Mouse (Mus musculus) hindbrain, embryonic 16.5 days (tissue): ENCODE data around the gene As3mt. TPM values are rescaled to one million over a fixed set of nuclear protein-coding genes. Genes with fewer than 3 reads are reported as not detected.
"Not testable (repeated sequence)": the region's sequence is repeated elsewhere in the genome, so short reads cannot be mapped to it uniquely, and the experiment has no call there.

Experiments
- ATAC-seq: fragments of 200-750 bp; cut with Nextera tagmentation; 2 replicates; pipeline ENCODE4 v1.8.0; 2017; ENCODE audit warnings: moderate TSS enrichment, moderate library complexity
- H3K27ac ChIP-seq: fragments of 300-500 bp; sonication (generic); 2 replicates; pipeline ENCODE4 v1.5.1; 2014; ENCODE audit warnings: low read depth, mild to moderate bottlenecking, control low read depth, low read length, moderate library complexity
- H3K27me3 ChIP-seq: fragments of 300-500 bp; sonication (generic); replicated peaks from 2 replicates; pipeline ENCODE4 v1.6.1; 2014; ENCODE audit warnings: low read length; ENCODE audit not compliant: control insufficient read depth, insufficient read depth
- H3K36me3 ChIP-seq: fragments of 300-500 bp; sonication (generic); 2 replicates; pipeline ENCODE4 v1.6.1; 2014; ENCODE audit warnings: mild to moderate bottlenecking, low read length, moderate library complexity, mixed read lengths; ENCODE audit not compliant: control insufficient read depth, insufficient read depth
- H3K4me1 ChIP-seq: fragments of 300-500 bp; sonication (generic); 2 replicates; pipeline ENCODE4 v1.6.1; 2014; ENCODE audit warnings: low read depth, low read length; ENCODE audit not compliant: control insufficient read depth, insufficient read depth
- H3K4me2 ChIP-seq: fragments of 300-500 bp; sonication (generic); 2 replicates; pipeline ENCODE4 v1.6.1; 2014; ENCODE audit warnings: mild to moderate bottlenecking, low read length, control low read depth, moderate library complexity
- H3K4me3 ChIP-seq: fragments of 300-500 bp; sonication (generic); 2 replicates; pipeline ENCODE4 v1.5.1; 2014; ENCODE audit warnings: mild to moderate bottlenecking, low read length, control low read depth, moderate library complexity
- H3K9ac ChIP-seq: fragments of 300-500 bp; sonication (generic); 2 replicates; pipeline ENCODE4 v1.6.1; 2014; ENCODE audit warnings: low read depth, mild to moderate bottlenecking, control low read depth, low read length, moderate library complexity
- H3K9me3 ChIP-seq: fragments of 300-500 bp; sonication (generic); 2 replicates; pipeline ENCODE4 v1.6.1; 2014; ENCODE audit warnings: mild to moderate bottlenecking, low read length, moderate library complexity; ENCODE audit not compliant: control insufficient read depth
- WGBS: fragments of 180-500 bp; shearing (Covaris S2); extraction: QIAGEN DNeasy Blood & Tissue Kit; methylation state at CpG from one replicate; pipeline ENCODE4 v1.1.7; 2014; 5-methylcytosine and 5-hydroxymethylcytosine counted together
- polyA plus RNA-seq: library from polyadenylated mRNA; unstranded; fragments of >200 nt; fragmentation: Nextera tagmentation; extraction: Ambion mirVana; gene quantifications from 2 replicates; pipeline ENCODE4 v1.2.1, GENCODE M21; 2015

The As3mt gene
- polyA plus RNA-seq, 1 experiment from 2014 or later: 38.0 TPM

GRCm38 (mm10) chr19:46732673-46733072, 25.4 kb downstream of the As3mt start:
- H3K4me3 ChIP-seq, H3K27ac ChIP-seq, ATAC-seq, H3K4me1 ChIP-seq, H3K9me3 ChIP-seq, H3K27me3 ChIP-seq, H3K36me3 ChIP-seq, H3K4me2 ChIP-seq, H3K9ac ChIP-seq: not testable (repeated sequence)
- 91% methylated on average over 5 of the region's 5 CpGs for WGBS

- Histone ChIP-seq H3K27ac (no peak overlapping the region), H3K9me3 (no peaks in the 10 kb centered on the region), H3K4me1 (no peaks in the 10 kb centered on the region), H3K4me3 (no peak overlapping the region), H3K9ac (no peak overlapping the region), H3K4me2 (no peak overlapping the region), H3K36me3 (no peaks in the 10 kb centered on the region), H3K27me3 (no peaks in the 10 kb centered on the region)
- no peak for ATAC-seq
- WGBS: 97% methylated on average over 7 of the region's 7 CpGs
These were observed 26.4 kb downstream of the As3mt start for GRCm38 (mm10) chr19:46733626-46734025.

GRCm38 (mm10) chr19:46735241-46735640, 28.0 kb downstream of the As3mt start:
- Histone ChIP-seq H3K4me1 (no peaks in the 10 kb centered on the region), H3K27me3 (no peaks in the 10 kb centered on the region), H3K36me3 (no peaks in the 10 kb centered on the region), H3K9ac (no peak overlapping the region), H3K9me3 (no peaks in the 10 kb centered on the region), H3K27ac (no peak overlapping the region), H3K4me3 (no peak overlapping the region), H3K4me2 (no peak overlapping the region)
- 66% methylated on average over 5 of the region's 5 CpGs for WGBS
- no peak for ATAC-seq

- Histone ChIP-seq H3K36me3 (no peaks in the 10 kb centered on the region), H3K27ac (no peak overlapping the region), H3K9ac (no peak overlapping the region), H3K4me3 (no peak overlapping the region), H3K27me3 (no peaks in the 10 kb centered on the region), H3K9me3 (no peaks in the 10 kb centered on the region), H3K4me2 (no peak overlapping the region), H3K4me1 (no peaks in the 10 kb centered on the region)
- WGBS: 82% methylated on average over 7 of the region's 7 CpGs
- no peak for ATAC-seq
These were observed 29.8 kb downstream of the As3mt start for GRCm38 (mm10) chr19:46737106-46737505.

- no peak overlapping the region for H3K27ac ChIP-seq
- H3K27me3 ChIP-seq: no peaks in the 10 kb centered on the region
- ATAC-seq: peak; percentile 40; the same call in 1 of the 2 replicates
- H3K36me3 ChIP-seq: no peaks in the 10 kb centered on the region
- H3K4me1 ChIP-seq: no peaks in the 10 kb centered on the region
- no peak overlapping the region for H3K4me2 ChIP-seq
- no peak overlapping the region for H3K9ac ChIP-seq
- WGBS: 53% methylated on average over 7 of the region's 7 CpGs
- H3K4me3 ChIP-seq: no peak overlapping the region
- H3K9me3 ChIP-seq: no peaks in the 10 kb centered on the region
These were observed 33.2 kb downstream of the As3mt start for GRCm38 (mm10) chr19:46740341-46741008.

GRCm38 (mm10) chr19:46741574-46741973, 34.3 kb downstream of the As3mt start:
- Histone ChIP-seq H3K4me1 (no peaks in the 10 kb centered on the region), H3K27me3 (no peaks in the 10 kb centered on the region), H3K9ac (no peak overlapping the region), H3K27ac (no peak overlapping the region), H3K36me3 (no peaks in the 10 kb centered on the region), H3K9me3 (no peaks in the 10 kb centered on the region), H3K4me3 (no peak overlapping the region), H3K4me2 (no peak overlapping the region)
- ATAC-seq: no peak
- WGBS: 47% methylated on average over 6 of the region's 6 CpGs

GRCm38 (mm10) chr19:46744681-46745080, 37.4 kb downstream of the As3mt start:
- H3K36me3 ChIP-seq: no peaks in the 10 kb centered on the region
- WGBS: 63% methylated on average over 9 of the region's 9 CpGs
- H3K9me3 ChIP-seq: no peaks in the 10 kb centered on the region
- no peaks in the 10 kb centered on the region for H3K4me1 ChIP-seq
- no peak overlapping the region for H3K27ac ChIP-seq
- no peaks in the 10 kb centered on the region for H3K27me3 ChIP-seq
- no peak overlapping the region for H3K9ac ChIP-seq
- no peak overlapping the region for H3K4me3 ChIP-seq
- no peak for ATAC-seq
- no peak overlapping the region for H3K4me2 ChIP-seq

- no peaks in the 10 kb centered on the region for H3K36me3 ChIP-seq
- no peak overlapping the region for H3K4me3 ChIP-seq
- 85% methylated on average over 3 of the region's 3 CpGs for WGBS
- no peaks in the 10 kb centered on the region for H3K4me1 ChIP-seq
- H3K9ac ChIP-seq: no peak overlapping the region
- H3K27ac ChIP-seq: no peak overlapping the region
- H3K4me2 ChIP-seq: no peak overlapping the region
- no peaks in the 10 kb centered on the region for H3K27me3 ChIP-seq
- no peak for ATAC-seq
- no peaks in the 10 kb centered on the region for H3K9me3 ChIP-seq
These were observed 40.5 kb downstream of the As3mt start for GRCm38 (mm10) chr19:46747799-46748198.

- ATAC-seq: no peak
- no peaks in the 10 kb centered on the region for H3K27me3 ChIP-seq
- WGBS: 93% methylated on average over 5 of the region's 5 CpGs
- no peaks in the 10 kb centered on the region for H3K4me1 ChIP-seq
- no peak overlapping the region for H3K4me3 ChIP-seq
- H3K4me2 ChIP-seq: no peak overlapping the region
- no peak overlapping the region for H3K27ac ChIP-seq
- no peak overlapping the region for H3K9ac ChIP-seq
- H3K9me3 ChIP-seq: no peaks in the 10 kb centered on the region
- no peaks in the 10 kb centered on the region for H3K36me3 ChIP-seq
These were observed 45.0 kb downstream of the As3mt start for GRCm38 (mm10) chr19:46752235-46752634.
